Mouse (Mus musculus): Measurements from ENCODE around the gene Engase. TPM values are rescaled to one million over a fixed set of nuclear protein-coding genes. Genes with fewer than 3 reads are reported as not detected.

The Engase gene
- total RNA-seq, 1 experiment from 2014 or later: 14.5 TPM

DNA sequence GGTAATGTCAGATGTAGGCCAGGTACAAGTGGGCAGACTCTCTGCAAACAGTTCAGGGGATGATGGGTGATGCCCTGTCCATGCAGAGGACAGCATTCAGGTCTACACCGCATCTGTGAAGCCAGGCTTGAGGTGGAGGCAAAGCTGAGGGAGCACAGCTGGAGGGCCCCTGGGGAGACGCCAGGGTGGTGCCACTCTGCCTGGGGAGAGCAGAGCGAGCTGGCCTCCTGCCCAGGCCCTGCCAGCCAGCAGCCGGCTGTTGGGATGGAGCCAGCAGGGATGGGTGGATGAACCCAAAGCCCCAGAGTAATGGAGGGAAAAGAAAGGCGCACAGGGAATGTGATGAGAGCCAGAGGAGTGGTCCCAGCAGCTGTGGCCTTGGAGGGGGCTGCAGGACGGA is 35.2 kb downstream of the Engase start:
- ATAC-seq (replicated peaks; ENCODE audit: insufficient number of reproducible peaks, low FRiP score, low TSS enrichment, poor library complexity, severe bottlenecking): no peak

DNA sequence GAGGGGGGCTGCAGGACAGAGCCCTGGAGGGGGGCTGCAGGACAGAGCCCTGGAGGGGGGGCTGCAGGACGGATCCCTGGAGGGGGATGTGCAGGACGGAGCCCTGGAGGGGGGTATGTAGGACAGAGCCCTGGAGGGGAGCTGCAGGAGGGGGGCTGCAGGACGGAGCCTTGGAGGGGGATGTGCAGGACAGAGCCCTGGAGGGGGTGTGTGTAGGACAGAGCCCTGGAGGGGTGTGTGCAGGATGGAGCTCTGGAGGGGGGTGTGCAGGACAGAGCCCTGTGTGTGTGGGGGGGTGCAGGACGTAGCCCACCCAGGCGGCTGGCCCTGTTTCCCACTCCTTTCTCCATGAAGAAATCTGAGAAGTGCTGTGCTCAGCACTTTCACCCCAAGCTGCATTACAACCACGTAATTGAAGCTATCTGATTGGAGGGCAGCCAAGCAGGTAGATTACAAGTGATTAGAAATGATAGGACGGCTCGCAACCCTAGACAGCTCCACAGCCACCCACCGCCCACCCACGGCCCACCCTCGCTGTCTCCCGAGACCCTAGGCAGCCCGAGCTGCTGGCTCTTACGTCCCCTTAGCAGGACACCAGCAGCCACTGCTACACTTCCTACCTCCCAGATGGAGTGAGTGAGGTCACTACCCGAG is 35.8 kb downstream of the Engase start:
- no peak for ATAC-seq (replicated peaks; ENCODE audit: insufficient number of reproducible peaks, low FRiP score, low TSS enrichment, poor library complexity, severe bottlenecking)

DNA sequence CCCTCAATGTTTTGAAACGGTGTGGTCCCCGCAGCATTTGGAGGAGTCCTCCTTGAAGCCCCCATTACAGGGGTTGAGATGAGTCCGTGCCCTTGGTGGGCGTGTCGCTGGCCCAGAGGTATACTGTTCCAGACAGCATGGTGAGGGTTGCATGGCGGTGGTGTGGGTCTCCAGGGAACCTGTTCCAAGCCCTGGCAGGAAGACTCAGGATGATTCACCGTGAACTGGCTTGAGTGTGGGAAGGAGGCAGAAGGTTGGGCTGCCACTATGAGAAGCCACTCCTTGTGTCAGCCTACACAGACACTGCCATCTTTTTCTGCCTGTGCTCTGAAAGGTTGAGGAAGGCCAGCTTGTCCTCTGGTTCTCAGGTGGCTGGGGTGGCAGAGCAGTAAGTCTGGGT is 41.3 kb downstream of the Engase start:
- no peak for ATAC-seq (replicated peaks; ENCODE audit: insufficient number of reproducible peaks, low FRiP score, low TSS enrichment, poor library complexity, severe bottlenecking)

DNA sequence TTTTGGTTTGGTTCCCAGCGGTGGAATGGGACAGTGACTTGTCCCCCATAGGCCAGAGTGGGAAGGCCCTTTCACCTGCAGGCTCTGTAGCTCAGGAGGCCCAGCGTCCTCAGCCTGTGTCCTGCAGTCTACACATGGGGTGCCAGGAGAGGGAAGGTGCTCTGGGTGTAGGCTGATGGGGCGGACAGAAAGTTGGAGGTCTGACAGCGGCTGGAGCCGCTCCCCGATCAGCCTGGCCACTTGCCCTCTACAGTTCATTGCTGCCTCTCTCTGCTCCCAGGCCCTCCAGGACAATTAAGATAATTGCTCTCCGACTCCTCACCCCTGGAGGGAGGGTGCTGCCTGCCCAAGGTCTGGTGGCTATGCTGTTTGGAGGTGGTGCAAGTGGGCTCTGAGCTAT is 42.1 kb downstream of the Engase start:
- ATAC-seq (replicated peaks; ENCODE audit: insufficient number of reproducible peaks, low FRiP score, low TSS enrichment, poor library complexity, severe bottlenecking): no peak

DNA sequence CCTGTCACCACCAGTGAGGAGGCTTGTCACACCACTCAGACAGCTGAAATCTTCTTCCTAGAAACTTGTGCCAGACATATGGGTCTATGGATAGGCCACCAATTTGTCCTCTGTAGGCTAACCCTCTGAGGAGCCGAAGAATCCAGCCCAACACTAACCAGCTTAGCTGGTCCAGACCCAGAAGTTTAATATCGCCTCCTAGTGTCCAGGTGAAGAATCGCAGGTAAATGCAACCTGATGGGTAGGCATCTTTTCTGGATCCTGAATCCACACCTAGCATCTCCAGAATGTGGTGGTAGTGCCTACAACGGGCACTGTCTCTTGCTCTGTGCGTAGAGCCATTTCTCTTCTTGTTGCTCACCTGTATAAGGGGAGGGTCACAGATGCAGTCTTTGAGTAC is 43.6 kb downstream of the Engase start:
- ATAC-seq (replicated peaks; ENCODE audit: insufficient number of reproducible peaks, low FRiP score, low TSS enrichment, poor library complexity, severe bottlenecking): no peak

DNA sequence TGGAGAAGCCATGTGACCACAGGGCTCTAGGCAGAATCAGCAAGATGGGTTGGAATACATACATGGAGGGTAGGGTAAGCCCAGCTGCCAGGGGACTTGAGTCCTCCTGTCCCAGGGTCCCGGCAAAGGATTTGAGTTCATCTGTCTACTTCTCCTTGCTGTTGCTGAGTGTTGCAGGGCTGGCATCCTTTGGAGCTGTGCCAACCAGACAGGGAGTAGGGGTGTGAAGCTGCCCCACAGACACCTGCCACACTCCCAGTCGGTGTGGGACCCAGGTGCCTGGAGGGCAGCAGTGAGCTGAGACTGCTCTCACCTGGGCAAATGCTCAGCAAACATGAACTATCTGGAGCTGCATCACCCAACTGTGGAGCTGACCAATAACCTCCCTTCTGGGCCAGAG is 44.3 kb downstream of the Engase start:
- no peak for ATAC-seq (replicated peaks; ENCODE audit: insufficient number of reproducible peaks, low FRiP score, low TSS enrichment, poor library complexity, severe bottlenecking)

DNA sequence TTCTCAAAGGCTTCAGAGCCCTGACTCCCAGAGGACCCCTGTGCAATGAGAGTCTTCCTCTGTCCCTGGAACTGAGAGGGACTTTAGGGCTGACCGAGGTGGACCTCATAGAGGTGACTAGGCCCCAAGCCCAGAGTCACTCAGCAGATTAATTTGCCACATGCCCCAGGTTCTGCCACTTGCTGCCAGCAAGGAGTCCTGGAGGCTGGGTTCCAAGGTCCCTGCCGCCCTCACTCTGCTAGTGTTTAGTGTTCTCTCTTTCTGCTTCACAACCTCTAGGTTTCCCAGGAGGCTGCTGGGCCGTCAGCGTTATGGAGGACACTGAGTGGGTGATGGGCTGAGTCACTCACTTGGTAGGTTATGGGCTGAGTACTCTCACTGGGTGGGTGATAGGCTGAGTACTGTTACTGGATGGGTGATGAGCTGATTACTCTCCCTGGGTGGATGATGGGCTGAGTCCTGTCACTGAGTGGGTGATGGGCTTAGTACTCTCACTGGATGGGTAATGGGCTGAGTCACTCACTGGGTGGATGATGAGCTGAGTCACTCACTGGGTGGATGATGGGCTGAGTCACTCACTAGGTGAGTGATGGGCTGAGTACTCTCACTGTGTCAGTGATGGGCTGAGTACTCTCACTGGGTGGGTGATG is 47.0 kb downstream of the Engase start:
- ATAC-seq (replicated peaks; ENCODE audit: insufficient number of reproducible peaks, low FRiP score, low TSS enrichment, poor library complexity, severe bottlenecking): no peak

DNA sequence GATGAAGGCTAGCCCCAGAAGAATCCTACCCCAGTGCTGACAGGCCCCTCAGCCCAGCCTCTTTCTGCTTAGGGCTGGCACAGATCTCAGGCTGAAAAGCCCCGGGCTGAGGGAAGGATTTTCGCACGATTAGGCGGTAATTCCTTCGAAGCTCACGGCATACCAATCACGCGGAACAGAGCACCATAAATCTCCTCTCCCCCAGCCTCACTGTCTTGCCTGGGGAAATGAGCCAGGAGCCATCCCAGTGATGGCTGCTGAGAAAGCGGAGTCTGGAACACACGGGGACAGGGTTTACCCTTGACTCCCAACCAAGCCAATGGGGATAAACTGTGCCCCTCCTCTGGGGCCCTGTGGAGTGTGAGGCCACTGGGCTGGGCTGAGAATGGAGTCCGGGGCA is 48.4 kb downstream of the Engase start:
- no peak for ATAC-seq (replicated peaks; ENCODE audit: insufficient number of reproducible peaks, low FRiP score, low TSS enrichment, poor library complexity, severe bottlenecking)

DNA sequence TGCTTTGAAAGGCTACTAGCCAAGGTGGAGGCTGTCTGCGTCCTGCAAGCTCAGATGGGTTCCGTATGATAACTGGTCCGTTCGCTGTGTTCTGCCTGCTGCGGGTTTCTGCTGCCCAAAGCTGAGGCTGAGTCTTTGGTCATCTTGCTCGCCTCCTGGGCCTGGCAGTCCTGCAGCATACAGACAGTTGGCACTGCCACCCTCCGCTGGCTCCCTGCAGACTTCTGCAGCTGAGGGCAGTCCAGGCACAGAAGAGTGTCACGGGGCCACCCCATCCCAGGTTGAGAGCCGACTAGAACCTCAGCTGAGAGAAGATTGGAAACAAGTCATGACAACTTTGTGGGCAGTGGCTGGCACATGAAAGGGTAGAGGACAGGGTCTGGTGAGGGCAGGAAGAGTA is 52.1 kb downstream of the Engase start:
- no peak for ATAC-seq (replicated peaks; ENCODE audit: insufficient number of reproducible peaks, low FRiP score, low TSS enrichment, poor library complexity, severe bottlenecking)

DNA sequence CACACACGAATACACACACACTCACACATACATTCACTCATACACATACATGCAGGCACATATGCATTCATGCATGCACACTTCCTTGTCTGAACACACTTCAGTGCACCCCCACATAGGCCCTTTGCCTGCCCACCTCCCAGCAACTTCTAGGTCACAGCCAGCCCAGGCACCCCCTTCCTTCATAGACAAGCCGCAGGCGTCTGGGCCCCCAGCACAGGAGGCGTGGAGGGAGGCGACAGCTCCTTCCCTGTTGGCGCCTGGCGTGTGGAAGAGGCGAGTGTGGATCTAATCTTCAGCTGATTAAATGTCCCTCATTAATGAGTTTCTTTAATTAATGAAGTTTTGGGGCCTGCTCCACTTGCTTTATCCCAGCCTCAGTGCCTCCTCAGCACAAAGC is 53.7 kb downstream of the Engase start:
- ATAC-seq (replicated peaks; ENCODE audit: insufficient number of reproducible peaks, low FRiP score, low TSS enrichment, poor library complexity, severe bottlenecking): no peak

DNA sequence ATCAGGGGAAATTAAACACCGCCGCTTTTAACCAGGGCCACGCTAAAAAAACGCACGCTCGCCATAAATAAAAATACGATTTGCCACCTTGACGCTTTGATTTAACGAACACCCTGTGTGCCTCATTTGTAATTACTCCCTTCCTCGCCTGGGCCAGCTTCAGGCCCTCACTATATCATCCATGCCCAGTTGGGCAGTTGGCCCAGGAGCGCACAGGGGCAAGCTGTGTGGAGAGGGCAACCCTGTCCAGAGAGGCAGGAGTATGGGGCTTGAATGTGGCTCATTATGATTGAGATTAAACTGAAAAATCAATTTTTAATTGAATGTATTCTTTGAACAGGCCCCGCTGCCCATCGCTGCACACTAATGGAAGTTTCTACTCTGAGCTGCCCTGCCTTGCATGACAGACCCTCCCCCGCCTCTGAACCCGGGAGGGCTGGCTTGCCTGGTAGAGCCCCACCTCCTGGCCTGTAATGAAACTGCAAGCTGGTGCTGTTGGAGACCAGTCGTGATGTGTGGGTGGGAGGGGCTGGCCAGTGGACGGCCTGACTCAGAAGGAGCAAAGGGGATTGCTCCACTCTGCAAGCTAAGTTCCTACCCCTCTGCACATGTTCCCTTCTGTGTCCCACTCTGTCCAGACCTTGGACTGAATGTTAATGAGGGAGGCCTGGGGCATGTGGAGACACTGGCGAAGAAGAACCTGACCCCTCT is 57.9 kb downstream of the Engase start:
- no peak for ATAC-seq (replicated peaks; ENCODE audit: insufficient number of reproducible peaks, low FRiP score, low TSS enrichment, poor library complexity, severe bottlenecking)

DNA sequence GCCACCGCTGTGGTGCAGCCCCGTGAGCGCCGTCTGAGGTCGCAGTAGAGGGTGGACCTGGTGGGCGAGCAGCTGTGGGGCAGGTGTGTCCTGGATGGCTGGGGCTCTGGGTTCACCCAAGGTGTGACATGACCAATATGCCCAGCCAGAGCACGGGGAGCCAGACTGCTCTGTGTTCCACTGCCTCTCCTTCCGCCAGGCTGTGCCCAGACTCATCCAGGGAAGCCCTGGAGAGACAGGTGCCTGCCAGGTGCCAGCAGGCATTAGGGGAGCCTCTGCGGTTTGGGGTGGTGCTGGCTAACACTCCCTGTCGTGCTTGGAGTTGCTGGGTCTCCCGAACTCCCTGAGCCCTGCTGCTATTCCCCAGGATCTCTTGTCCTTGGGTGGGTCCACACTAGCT is 61.4 kb downstream of the Engase start:
- no peak for ATAC-seq (replicated peaks; ENCODE audit: insufficient number of reproducible peaks, low FRiP score, low TSS enrichment, poor library complexity, severe bottlenecking)

Other genes starting within 250 kb of the Engase start
- gene Cyth1, start 228.2 kb upstream of the Engase start, total RNA-seq (2017): 110 to 193 TPM (median 136 TPM) in 3 replicates
- gene Usp36, start 186.6 kb upstream of the Engase start, total RNA-seq (2017): 13.1 to 29.6 TPM (median 14.8 TPM) in 3 replicates
- 1.6 to 2.8 TPM in 2 of 3 replicates, not detected in the other for gene Cep295nl, start 134.3 kb upstream of the Engase start, total RNA-seq (2017)
- gene Timp2, start 121.1 kb upstream of the Engase start, total RNA-seq (2017): 19.4 to 46.1 TPM (median 27.0 TPM) in 3 replicates
- gene Lgals3bp, start 74.7 kb upstream of the Engase start, total RNA-seq (2017): 16.7 to 76.6 TPM (median 44.4 TPM) in 3 replicates
- 16.7 to 31.7 TPM (median 22.8 TPM) in 3 replicates for gene Cant1, start 57.7 kb upstream of the Engase start, total RNA-seq (2017)
- not detected in 3 replicates for gene C1qtnf1, start 48.6 kb upstream of the Engase start, total RNA-seq (2017)

Measured in monocyte, adult 5-6 weeks (primary cell).